Mouse (Mus musculus) ovary, postnatal 10 days (tissue): Measurements from ENCODE around the gene Fam19a4.
A peak's percentile ranks its signal among the peaks of the same experiment; 100 is the strongest.

ENCODE experiments used
- DNase-seq: peaks from one replicate; pipeline ENCODE4 v3.0.0; 2022; ENCODE audit warnings: low spot score

Gene Fam19a4

GRCm38 (mm10) chr6:97060074-97060681 lies at the start of gene Fam19a4:
Fam19a4 (minus strand) TSS chr6:97060413.
- no peak for DNase-seq

GRCm38 (mm10) chr6:97106777-97107176 lies 46.6 kb upstream of the Fam19a4 start:
- DNase-seq = no peak

- DNase-seq = no peak
These were observed 45.9 kb upstream of the Fam19a4 start for GRCm38 (mm10) chr6:97106106-97106505.

- no peak for DNase-seq
These were observed 44.1 kb upstream of the Fam19a4 start for GRCm38 (mm10) chr6:97104264-97104852.

- no peak for DNase-seq
These were observed 41.9 kb upstream of the Fam19a4 start for GRCm38 (mm10) chr6:97101958-97102702.

GRCm38 (mm10) chr6:97101190-97101957 lies 41.2 kb upstream of the Fam19a4 start:
- no peak for DNase-seq

- DNase-seq = no peak
These were observed 22.1 kb upstream of the Fam19a4 start for GRCm38 (mm10) chr6:97082336-97082735.

GRCm38 (mm10) chr6:97080016-97080415 lies 19.8 kb upstream of the Fam19a4 start:
- DNase-seq = no peak

GRCm38 (mm10) chr6:97059599-97059998 lies 614 bp downstream of the Fam19a4 start:
- DNase-seq = no peak

GRCm38 (mm10) chr6:97052196-97052770 lies 7.9 kb downstream of the Fam19a4 start:
- no peak for DNase-seq

GRCm38 (mm10) chr6:97048403-97048802 lies 11.8 kb downstream of the Fam19a4 start:
- no peak for DNase-seq

GRCm38 (mm10) chr6:97046541-97046940 lies 13.7 kb downstream of the Fam19a4 start:
- no peak for DNase-seq

GRCm38 (mm10) chr6:97027110-97027677 lies 33.0 kb downstream of the Fam19a4 start:
- no peak for DNase-seq

GRCm38 (mm10) chr6:97019323-97019722 lies 40.9 kb downstream of the Fam19a4 start:
- no peak for DNase-seq

- no peak for DNase-seq
These were observed 43.5 kb downstream of the Fam19a4 start for GRCm38 (mm10) chr6:97016711-97017110.

GRCm38 (mm10) chr6:97016018-97016417 lies 44.2 kb downstream of the Fam19a4 start:
- no peak for DNase-seq

- peak; percentile 18 for DNase-seq
These were observed 53.6 kb downstream of the Fam19a4 start for GRCm38 (mm10) chr6:97006513-97007094.

- no peak for DNase-seq
These were observed 55.2 kb downstream of the Fam19a4 start for GRCm38 (mm10) chr6:97005038-97005437.

- no peak for DNase-seq
These were observed 64.6 kb downstream of the Fam19a4 start for GRCm38 (mm10) chr6:96995556-96996159.

- no peak for DNase-seq
These were observed 68.5 kb downstream of the Fam19a4 start for GRCm38 (mm10) chr6:96991741-96992140.

GRCm38 (mm10) chr6:96977537-96977936 lies 82.7 kb downstream of the Fam19a4 start:
- DNase-seq = no peak
